In genomic region chr5:122444492-122444891, GRCm38 (mm10) we compare ENCODE assay signal across 32 mouse cellular contexts.
"Had no signal": no experiment of that assay in that cellular context is flagged by ENCODE, and none has a peak within 500 bp of the region (broad histone marks: within the 10 kb centered on the region; RNA-seq: fewer than 3 reads in every experiment).

No protein-coding gene starts in this region.

- H3K9ac ChIP-seq: limb, embryonic 12.5 days; limb, embryonic 13.5 days; limb, embryonic 15.5 days; liver, embryonic 12.5 days; liver, embryonic 13.5 days; liver, embryonic 14.5 days; liver, embryonic 15.5 days; liver, postnatal 0 days; lung, embryonic 14.5 days; lung, embryonic 15.5 days; midbrain, embryonic 12.5 days; midbrain, embryonic 13.5 days; midbrain, embryonic 15.5 days; neural tube, embryonic 12.5 days had no signal

- H3K27ac ChIP-seq: limb, embryonic 10.5 days; limb, embryonic 12.5 days; limb, embryonic 13.5 days; limb, embryonic 15.5 days; liver, embryonic 12.5 days; liver, embryonic 13.5 days; liver, embryonic 14.5 days; liver, embryonic 15.5 days; lung, embryonic 15.5 days; macrophage; midbrain, embryonic 10.5 days; midbrain, embryonic 12.5 days; midbrain, embryonic 13.5 days; midbrain, embryonic 15.5 days; neural tube, embryonic 12.5 days had no signal

- ATAC-seq: liver, embryonic 12.5 days; liver, postnatal 0 days; lung, postnatal 0 days; midbrain, embryonic 13.5 days; midbrain, embryonic 15.5 days; midbrain, embryonic 16.5 days had no signal

- H3K4me1 ChIP-seq: limb, embryonic 12.5 days; limb, embryonic 13.5 days; limb, embryonic 15.5 days; liver, embryonic 12.5 days; liver, embryonic 13.5 days; liver, embryonic 15.5 days; lung, embryonic 15.5 days; megakaryocyte, embryonic 14.5 days; midbrain, embryonic 10.5 days; midbrain, embryonic 12.5 days; midbrain, embryonic 13.5 days; midbrain, embryonic 15.5 days; neural tube, embryonic 12.5 days had no signal

- H3K4me3 ChIP-seq: limb, embryonic 10.5 days; limb, embryonic 12.5 days; limb, embryonic 13.5 days; limb, embryonic 15.5 days; liver, embryonic 12.5 days; liver, embryonic 13.5 days; liver, embryonic 15.5 days; lung, embryonic 15.5 days; megakaryocyte, embryonic 14.5 days; midbrain, embryonic 10.5 days; midbrain, embryonic 12.5 days; midbrain, embryonic 13.5 days; midbrain, embryonic 15.5 days; myocyte; neural tube, embryonic 12.5 days had no signal

- H3K9me3 ChIP-seq: limb, embryonic 10.5 days; limb, embryonic 12.5 days; limb, embryonic 13.5 days; limb, embryonic 15.5 days; liver, embryonic 12.5 days; liver, embryonic 13.5 days; liver, embryonic 15.5 days; lung, embryonic 15.5 days; megakaryocyte, embryonic 14.5 days; midbrain, embryonic 10.5 days; midbrain, embryonic 12.5 days; midbrain, embryonic 13.5 days; midbrain, embryonic 15.5 days; neural tube, embryonic 12.5 days had no signal

- DNase-seq: left cerebral cortex, postnatal 4 days; liver; liver, embryonic 13.5 days; liver, postnatal 0 days; lung, adult 18-20 months; lung, adult 2 months; lung, embryonic 14.5 days; lung, postnatal 10 days; lung, postnatal 14 days; lung, postnatal 36 days; lung, postnatal 4 days; midbrain, embryonic 14.5 days had no signal

- H3K4me2 ChIP-seq: limb, embryonic 12.5 days; limb, embryonic 13.5 days; limb, embryonic 15.5 days; liver, embryonic 11.5 days; liver, embryonic 12.5 days; liver, embryonic 13.5 days; liver, embryonic 15.5 days; lung, embryonic 14.5 days; lung, embryonic 15.5 days; midbrain, embryonic 11.5 days; midbrain, embryonic 12.5 days; midbrain, embryonic 13.5 days; midbrain, embryonic 15.5 days; neural tube, embryonic 12.5 days had no signal

- H3K27me3 ChIP-seq: limb, embryonic 12.5 days; limb, embryonic 13.5 days; limb, embryonic 15.5 days; liver, embryonic 12.5 days; liver, embryonic 13.5 days; liver, embryonic 15.5 days; lung, embryonic 15.5 days; megakaryocyte, embryonic 14.5 days; midbrain, embryonic 12.5 days; midbrain, embryonic 13.5 days; midbrain, embryonic 15.5 days; neural tube, embryonic 12.5 days had no signal
